Mouse (Mus musculus): ENCODE measurements around the gene Hjurp.

DNA sequence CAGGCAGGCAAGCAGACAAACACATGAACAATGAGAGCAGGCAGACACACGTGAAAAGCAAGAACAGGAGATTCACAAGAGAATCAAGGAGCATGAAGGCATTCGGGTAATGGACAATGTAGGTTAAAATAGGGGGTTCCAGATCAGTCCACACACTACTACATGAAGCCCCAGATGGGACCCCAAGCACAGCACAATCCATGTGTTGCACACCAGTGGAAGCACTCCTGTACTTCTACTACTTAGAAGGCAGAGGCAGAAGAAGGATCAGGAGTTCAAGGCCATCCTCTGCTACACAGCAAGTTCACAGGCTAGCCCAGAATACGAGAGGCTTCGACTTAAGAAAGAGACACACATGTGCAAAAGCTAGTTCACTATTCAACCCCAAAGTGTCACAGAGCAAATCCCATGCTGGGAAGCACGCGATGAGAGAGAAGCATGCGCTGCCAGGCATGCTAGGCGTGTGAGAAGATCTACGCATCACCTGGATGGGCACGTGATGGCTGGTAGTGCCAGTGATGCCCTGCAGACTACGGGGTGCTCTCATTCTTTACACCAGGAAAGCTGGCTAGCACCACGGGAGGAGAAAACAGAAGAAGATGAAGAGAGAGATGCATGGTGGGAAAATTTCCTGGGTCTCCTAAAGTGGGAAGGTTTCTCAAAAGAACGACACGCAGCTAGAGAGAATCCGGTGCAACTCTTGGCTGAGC is 8.9 kb upstream of the Hjurp start:
- TF ChIP-seq CTCF (conservative IDR thresholded peaks at IDR 0.05; ENCODE audit: insufficient read depth, insufficient read length, low read depth, low read length) (no peak), POLR2A (IDR thresholded peaks at IDR 0.05; ENCODE audit: low read depth, low read length) (no peak)

All from kidney, adult 2 months (tissue).